Mouse (Mus musculus): ENCODE measurements around the gene Ggn. TPM values are rescaled to one million over a fixed set of nuclear protein-coding genes. Genes with fewer than 3 reads are reported as not detected.
"Not testable (repeated sequence)": the region's sequence is repeated elsewhere in the genome, so short reads cannot be mapped to it uniquely, and the experiment has no call there.

Ggn gene
- polyA plus RNA-seq, 1 experiment from 2014 or later, result 0.27 TPM

GRCm38 (mm10) chr7:29202577-29202976, 32.6 kb downstream of the Ggn start:
- H3K36me3 ChIP-seq (ENCODE audit: control insufficient read depth, insufficient read depth), result no peaks in the 10 kb centered on the region
- no peak for TF ChIP-seq CTCF (IDR thresholded peaks at IDR 0.05; ENCODE audit: low read depth)
- ATAC-seq, result no peak
- H3K9me3 ChIP-seq (ENCODE audit: control insufficient read depth), result no peaks in the 10 kb centered on the region
- no peak overlapping the region for H3K4me2 ChIP-seq (replicated peaks; ENCODE audit: low read depth)
- no peak overlapping the region for H3K27ac ChIP-seq (ENCODE audit: low read depth, low read length)
- WGBS, result 74% methylated on average over 6 of the region's 6 CpGs
- no peak overlapping the region for H3K4me3 ChIP-seq (ENCODE audit: low read depth, low read length)
- H3K4me1 ChIP-seq (replicated peaks; ENCODE audit: control insufficient read depth, insufficient read depth, low read length), result no peaks in the 10 kb centered on the region
- H3K9ac ChIP-seq (ENCODE audit: low read depth, low read length), result no peak overlapping the region
- H3K27me3 ChIP-seq (replicated peaks; ENCODE audit: control insufficient read depth, insufficient read depth, low read length), result no peaks in the 10 kb centered on the region

GRCm38 (mm10) chr7:29211013-29211412, 41.0 kb downstream of the Ggn start:
- not testable (repeated sequence) for H3K36me3 ChIP-seq (ENCODE audit: control insufficient read depth, insufficient read depth); H3K27me3 ChIP-seq (replicated peaks; ENCODE audit: control insufficient read depth, insufficient read depth, low read length); H3K9ac ChIP-seq (ENCODE audit: low read depth, low read length); H3K4me1 ChIP-seq (replicated peaks; ENCODE audit: control insufficient read depth, insufficient read depth, low read length); H3K9me3 ChIP-seq (ENCODE audit: control insufficient read depth)
- ATAC-seq, result peak; percentile 69
- WGBS, result 26% methylated on average over 15 of the region's 15 CpGs
- Histone ChIP-seq H3K27ac (ENCODE audit: low read depth, low read length) (peak overlapping the region; percentile 62; the same call in 1 of the 2 replicates), H3K4me2 (replicated peaks; ENCODE audit: low read depth) (peak overlapping the region; percentile 62), H3K4me3 (ENCODE audit: low read depth, low read length) (peak overlapping the region; percentile 38)

GRCm38 (mm10) chr7:29211415-29212198, 41.6 kb downstream of the Ggn start:
- Histone ChIP-seq H3K9me3 (ENCODE audit: control insufficient read depth) (peaks cover 8% of the 10 kb centered on the region; the same call in 1 of the 2 replicates), H3K9ac (ENCODE audit: low read depth, low read length) (no peak overlapping the region), H3K36me3 (ENCODE audit: control insufficient read depth, insufficient read depth) (no peaks in the 10 kb centered on the region), H3K27me3 (replicated peaks; ENCODE audit: control insufficient read depth, insufficient read depth, low read length) (no peaks in the 10 kb centered on the region), H3K27ac (ENCODE audit: low read depth, low read length) (peak overlapping the region; percentile 62), H3K4me1 (replicated peaks; ENCODE audit: control insufficient read depth, insufficient read depth, low read length) (no peaks in the 10 kb centered on the region), H3K4me2 (replicated peaks; ENCODE audit: low read depth) (peak overlapping the region; percentile 62), H3K4me3 (ENCODE audit: low read depth, low read length) (peak overlapping the region; percentile 38)
- 7% methylated on average over 34 of the region's 34 CpGs for WGBS
- peak; percentile 92 for ATAC-seq
- TF ChIP-seq CTCF (IDR thresholded peaks at IDR 0.05; ENCODE audit: low read depth), result no peak

- peaks cover 8% of the 10 kb centered on the region; the same call in 1 of the 2 replicates for H3K9me3 ChIP-seq (ENCODE audit: control insufficient read depth)
- no peaks in the 10 kb centered on the region for H3K36me3 ChIP-seq (ENCODE audit: control insufficient read depth, insufficient read depth)
- no peaks in the 10 kb centered on the region for H3K27me3 ChIP-seq (replicated peaks; ENCODE audit: control insufficient read depth, insufficient read depth, low read length)
- no peak for ATAC-seq
- 26% methylated on average over 26 of the region's 26 CpGs for WGBS
- peak overlapping the region; percentile 62 for H3K4me2 ChIP-seq (replicated peaks; ENCODE audit: low read depth)
- peak overlapping the region; percentile 38; the same call in 1 of the 2 replicates for H3K4me3 ChIP-seq (ENCODE audit: low read depth, low read length)
- H3K27ac ChIP-seq (ENCODE audit: low read depth, low read length), result peak overlapping the region; percentile 62; the same call in 1 of the 2 replicates
- no peak for TF ChIP-seq CTCF (IDR thresholded peaks at IDR 0.05; ENCODE audit: low read depth)
- H3K4me1 ChIP-seq (replicated peaks; ENCODE audit: control insufficient read depth, insufficient read depth, low read length), result no peaks in the 10 kb centered on the region
- no peak overlapping the region for H3K9ac ChIP-seq (ENCODE audit: low read depth, low read length)
These were observed 42.3 kb downstream of the Ggn start for GRCm38 (mm10) chr7:29212199-29212765.

- H3K9me3 ChIP-seq (ENCODE audit: control insufficient read depth); ATAC-seq; H3K27ac ChIP-seq (ENCODE audit: low read depth, low read length); H3K9ac ChIP-seq (ENCODE audit: low read depth, low read length); H3K27me3 ChIP-seq (replicated peaks; ENCODE audit: control insufficient read depth, insufficient read depth, low read length); H3K4me3 ChIP-seq (ENCODE audit: low read depth, low read length); H3K4me2 ChIP-seq (replicated peaks; ENCODE audit: low read depth); H3K4me1 ChIP-seq (replicated peaks; ENCODE audit: control insufficient read depth, insufficient read depth, low read length); H3K36me3 ChIP-seq (ENCODE audit: control insufficient read depth, insufficient read depth): not testable (repeated sequence)
- WGBS, result 36% methylated on average over 39 of the region's 40 CpGs
These were observed 43.0 kb downstream of the Ggn start for GRCm38 (mm10) chr7:29212775-29213560.

GRCm38 (mm10) chr7:29213675-29214082, 43.7 kb downstream of the Ggn start, which contains the start of gene Catsperg1:
Gene Catsperg1 (minus strand): TSS chr7:29214035.
- H3K9ac ChIP-seq (ENCODE audit: low read depth, low read length), result no peak within 1 kb of the TSS
- H3K4me1 ChIP-seq (replicated peaks; ENCODE audit: control insufficient read depth, insufficient read depth, low read length), result no peaks in the 10 kb centered on the region
- peaks cover 8% of the 10 kb centered on the region; the same call in 1 of the 2 replicates for H3K9me3 ChIP-seq (ENCODE audit: control insufficient read depth)
- WGBS, result 9% methylated on average over 20 of the region's 20 CpGs
- no peak within 1 kb of the TSS for H3K27ac ChIP-seq (ENCODE audit: low read depth, low read length)
- no peak for ATAC-seq
- no peaks in the 10 kb centered on the region for H3K27me3 ChIP-seq (replicated peaks; ENCODE audit: control insufficient read depth, insufficient read depth, low read length)
- no peak within 1 kb of the TSS for H3K4me3 ChIP-seq (ENCODE audit: low read depth, low read length)
- TF ChIP-seq CTCF (IDR thresholded peaks at IDR 0.05; ENCODE audit: low read depth), result no peak
- H3K4me2 ChIP-seq (replicated peaks; ENCODE audit: low read depth), result no peak within 1 kb of the TSS
- no peaks in the 10 kb centered on the region for H3K36me3 ChIP-seq (ENCODE audit: control insufficient read depth, insufficient read depth)

Measured in intestine, postnatal 0 days (tissue).